Mouse (Mus musculus): ENCODE measurements around the gene Adgrf2.

Gene Adgrf2

GRCm38 (mm10) chr17:42741801-42742217 lies at the start of gene Adgrf2:
Adgrf2 (minus strand) TSS chr17:42742179.
- peak; percentile 8 to 42 for DNase-seq

- no peak for DNase-seq
Measured at GRCm38 (mm10) chr17:42790787-42791186, 48.8 kb upstream of the Adgrf2 start.

- no peak for DNase-seq
Measured at GRCm38 (mm10) chr17:42789723-42790122, 47.7 kb upstream of the Adgrf2 start.

- no peak for DNase-seq
Measured at GRCm38 (mm10) chr17:42788686-42789453, 46.9 kb upstream of the Adgrf2 start.

- peak; percentile 60 to 83 for DNase-seq
Measured at GRCm38 (mm10) chr17:42782156-42782757, 40.3 kb upstream of the Adgrf2 start.

DNA sequence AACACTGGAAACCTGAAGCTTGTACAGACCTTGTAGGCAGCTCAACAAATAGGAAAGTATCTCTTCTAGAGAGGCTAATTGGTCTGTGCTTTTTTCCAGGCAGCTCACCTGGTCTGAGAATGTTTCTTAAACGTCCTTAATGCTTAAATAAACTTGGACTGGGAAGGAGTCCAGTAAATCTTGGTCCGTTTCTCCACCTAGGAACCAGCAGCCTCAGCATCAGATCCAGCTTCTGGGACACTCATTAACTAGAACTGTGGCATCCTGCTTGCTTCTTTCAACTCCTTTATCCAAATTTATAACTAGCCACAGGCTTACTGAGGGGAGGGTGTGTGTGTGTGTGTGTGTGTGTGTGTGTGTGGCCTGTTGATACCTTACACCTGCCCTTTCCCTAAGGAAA lies 11.8 kb upstream of the Adgrf2 start:
- peak; percentile 32 to 43 for DNase-seq

- DNase-seq: peak; percentile 16 to 44
Measured at GRCm38 (mm10) chr17:42752173-42752572, 10.2 kb upstream of the Adgrf2 start.

DNA sequence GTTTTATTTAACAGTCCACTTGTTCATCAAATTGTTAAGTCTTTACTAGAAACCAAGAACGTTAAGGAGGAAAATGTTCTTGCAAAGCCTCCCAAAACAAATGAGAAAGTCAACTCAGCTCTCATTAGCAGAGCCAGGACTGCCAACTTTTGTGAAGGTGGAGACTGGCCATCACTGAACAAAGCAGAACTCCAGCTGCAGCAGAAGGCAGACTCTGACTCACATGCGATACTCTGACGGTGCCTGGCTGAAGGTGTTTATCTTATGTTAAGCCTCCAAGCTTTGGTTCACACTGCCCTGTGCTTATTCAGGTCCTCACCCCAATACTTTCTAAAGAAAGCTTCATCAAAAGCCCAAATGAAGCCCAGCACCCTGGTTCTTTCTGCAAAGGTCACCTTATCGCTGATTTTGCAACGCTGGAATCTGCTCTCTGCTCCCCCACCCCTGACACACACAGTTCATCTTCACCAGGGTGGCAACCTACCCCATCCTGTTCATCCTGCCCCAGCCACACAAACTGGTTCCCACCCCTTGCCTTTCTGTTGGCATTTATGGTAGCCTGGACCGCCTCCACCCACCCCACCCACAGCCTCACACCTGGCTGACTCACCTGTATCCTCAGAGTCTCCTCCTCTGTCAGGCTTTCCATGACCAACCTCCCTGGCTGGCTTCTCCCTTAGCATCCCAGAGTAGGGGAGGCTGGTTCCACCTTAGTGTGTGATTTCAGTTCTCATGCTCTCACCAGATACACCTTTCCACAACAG lies 3.9 kb upstream of the Adgrf2 start:
- DNase-seq: no peak

DNA sequence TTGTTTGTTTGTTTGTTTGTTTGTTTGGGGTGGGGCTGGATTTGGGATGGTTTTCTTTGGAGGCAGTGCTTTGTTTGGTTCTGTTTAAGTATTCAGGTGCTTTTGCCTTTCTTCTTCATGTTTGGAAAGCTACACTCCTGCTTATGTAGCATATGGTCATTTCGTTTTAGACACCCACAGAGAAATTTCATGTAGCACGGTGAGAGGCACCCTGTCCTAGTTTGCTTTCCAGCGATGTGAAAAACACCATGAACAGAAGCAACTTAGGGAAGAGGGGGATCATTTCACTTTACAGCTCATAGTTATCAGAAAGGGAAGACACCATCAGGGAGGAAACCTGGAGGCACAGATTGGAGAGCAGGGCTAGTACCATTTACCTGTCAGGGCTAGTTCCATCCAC lies 844 bp upstream of the Adgrf2 start:
- no peak for DNase-seq

- DNase-seq: no peak
Measured at GRCm38 (mm10) chr17:42738794-42739193, 3.2 kb downstream of the Adgrf2 start.

GRCm38 (mm10) chr17:42717161-42717560 lies 24.8 kb downstream of the Adgrf2 start:
- no peak for DNase-seq

- DNase-seq: no peak
Measured at GRCm38 (mm10) chr17:42714991-42715390, 27.0 kb downstream of the Adgrf2 start.

GRCm38 (mm10) chr17:42710717-42711116 lies 31.3 kb downstream of the Adgrf2 start:
- DNase-seq: no peak

DNA sequence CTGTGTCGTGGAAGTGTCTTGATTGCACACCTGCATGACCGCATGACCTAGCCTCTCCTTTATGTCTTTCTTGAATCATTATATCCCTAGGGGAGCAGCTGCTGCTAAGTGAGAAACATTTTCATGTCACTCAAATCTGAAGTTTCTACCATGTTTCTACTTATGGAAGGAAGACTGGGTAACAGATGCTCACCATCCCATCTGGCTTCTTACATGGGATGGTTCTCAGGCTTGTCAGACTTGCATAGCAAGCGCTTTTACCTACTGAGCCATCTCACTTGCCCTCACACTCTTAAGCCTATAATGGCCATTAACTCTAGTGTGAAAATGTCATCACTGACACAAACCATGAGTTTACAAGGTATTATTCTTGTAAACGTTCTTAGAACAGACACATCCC lies 36.4 kb downstream of the Adgrf2 start:
- no peak for DNase-seq

GRCm38 (mm10) chr17:42702198-42702597 lies 39.8 kb downstream of the Adgrf2 start:
- DNase-seq: no peak

DNA sequence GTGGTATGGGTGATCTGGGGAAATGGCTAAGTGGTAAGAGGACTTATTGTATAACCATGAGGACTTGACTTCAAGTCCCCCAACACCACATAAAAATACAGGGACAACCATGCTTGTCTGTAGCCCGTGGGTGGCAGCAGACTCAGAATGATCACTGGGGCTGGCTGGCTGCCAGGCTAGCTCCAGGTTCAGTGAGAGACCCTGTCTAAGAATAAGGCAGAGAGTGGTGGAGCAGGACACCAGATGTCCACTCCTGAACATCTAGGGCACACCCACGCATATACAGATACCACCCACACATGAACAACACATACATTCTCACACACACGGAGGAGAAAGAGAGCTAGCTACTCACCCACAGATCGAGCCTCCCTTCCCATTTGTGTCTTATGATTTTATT lies 47.2 kb downstream of the Adgrf2 start:
- peak in 1 of 2 experiments; percentile 15 for DNase-seq

DNA sequence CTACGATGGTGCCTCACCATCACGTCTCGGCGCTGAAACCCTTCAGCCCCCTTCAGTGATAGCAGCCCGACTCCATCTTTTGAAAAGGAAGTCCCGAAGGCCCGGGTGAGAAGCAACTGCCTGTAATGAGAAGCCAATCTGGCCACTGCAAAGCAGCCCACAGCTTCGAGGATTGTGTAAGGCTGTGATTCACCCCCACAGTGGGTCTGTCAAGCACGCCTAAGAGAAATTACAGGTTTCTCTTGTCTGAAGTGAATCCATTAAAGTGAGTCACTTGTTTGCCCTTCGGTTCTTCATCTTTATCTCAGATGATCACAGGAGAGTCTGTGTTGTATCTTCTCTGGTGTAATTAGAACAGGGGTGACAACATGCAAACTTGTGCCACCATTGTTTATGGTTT lies 49.8 kb downstream of the Adgrf2 start, which contains the start of gene Adgrf4:
TSS of gene Adgrf4 (minus strand) at position 149 of the 400 bp plus-strand sequence.
- DNase-seq: no peak

DNA sequence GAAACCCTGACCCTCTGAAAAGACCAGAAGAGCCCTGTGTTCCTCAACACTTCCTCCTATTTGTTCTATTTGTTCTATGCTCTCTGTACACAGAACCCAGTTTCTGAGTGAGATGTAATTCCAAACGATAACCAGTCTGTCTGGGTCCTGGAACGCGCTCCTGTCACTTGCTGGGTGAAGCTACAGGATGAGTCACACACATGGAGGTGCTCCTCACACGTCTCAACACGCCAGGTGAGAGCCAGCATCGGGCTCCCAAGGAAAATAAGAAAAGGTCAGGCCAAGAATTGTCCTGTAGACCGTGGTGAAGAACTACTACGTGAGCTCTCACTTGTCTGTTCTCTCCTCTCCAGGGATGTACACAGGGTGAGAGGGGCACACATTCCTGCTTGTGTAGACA lies 51.4 kb downstream of the Adgrf2 start:
- DNase-seq: no peak
